Mouse (Mus musculus) stomach, postnatal 0 days (tissue): ENCODE measurements at regions not wholly inside any gene's neighbourhood (a gene's known extent, or its start where the extent isn't known, plus 50 kb on each side); places are given as distances from the start of the nearest gene placed in this dataset.
A peak's percentile ranks its signal among the peaks of the same experiment; 100 is the strongest.

Experiments
- ATAC-seq: fragments of 200-750 bp; cut with Nextera tagmentation; 2 replicates; pipeline ENCODE4 v1.8.0; 2017; ENCODE audit not compliant: low FRiP score, low TSS enrichment
- DNase-seq: peaks from one replicate; pipeline ENCODE4 v3.0.0-alpha.2; 2016; ENCODE audit warnings: low spot score
- H3K27ac ChIP-seq: fragments of 300-500 bp; sonication (generic); replicated peaks from 2 replicates; pipeline ENCODE4 v1.5.1; 2014; ENCODE audit warnings: mild to moderate bottlenecking, control low read depth
- H3K27me3 ChIP-seq: fragments of 300-500 bp; sonication (generic); 2 replicates; pipeline ENCODE4 v1.6.1; 2014; ENCODE audit warnings: low read length; ENCODE audit not compliant: control insufficient read depth, insufficient read depth
- H3K36me3 ChIP-seq: fragments of 300-500 bp; sonication (generic); 2 replicates; pipeline ENCODE4 v1.6.1; 2014; ENCODE audit warnings: low read length, mixed read lengths; ENCODE audit not compliant: control insufficient read depth, insufficient read depth
- H3K4me1 ChIP-seq: fragments of 300-500 bp; sonication (generic); replicated peaks from 2 replicates; pipeline ENCODE4 v1.6.1; 2014; ENCODE audit warnings: antibody characterized with exemption; ENCODE audit not compliant: control insufficient read depth, insufficient read depth
- H3K4me2 ChIP-seq: fragments of 300-500 bp; sonication (generic); replicated peaks from 2 replicates; pipeline ENCODE4 v1.6.1; 2014; ENCODE audit warnings: low read depth, mild to moderate bottlenecking, control low read depth, moderate library complexity
- H3K4me3 ChIP-seq: fragments of 300-500 bp; sonication (generic); 2 replicates; pipeline ENCODE4 v1.5.1; 2014; ENCODE audit warnings: low read depth, low read length, control low read depth
- H3K9ac ChIP-seq: fragments of 300-500 bp; sonication (generic); 2 replicates; pipeline ENCODE4 v1.6.1; 2014; ENCODE audit warnings: mild to moderate bottlenecking, low read length, control low read depth, mixed read lengths
- H3K9me3 ChIP-seq: fragments of 300-500 bp; sonication (generic); 2 replicates; pipeline ENCODE4 v1.6.1; 2016; ENCODE audit warnings: low read length; ENCODE audit not compliant: control insufficient read depth
- CTCF ChIP-seq: IDR thresholded peaks from 2 replicates; pipeline ENCODE4 v1.5.1; 2016; ENCODE audit warnings: antibody characterized with exemption, low read depth, mild to moderate bottlenecking, moderate library complexity
- EP300 ChIP-seq: optimal IDR thresholded peaks from 2 replicates; pipeline ENCODE3; 2016; ENCODE audit warnings: antibody characterized with exemption
- WGBS: fragments of 180-500 bp; shearing (Covaris S2); extraction: QIAGEN DNeasy Blood & Tissue Kit; methylation state at CpG from one replicate; pipeline ENCODE4 v1.1.7; 2014; 5-methylcytosine and 5-hydroxymethylcytosine counted together

GRCm38 (mm10) chr2:116976951-116977503 lies 98.5 kb downstream of the Tmco5 start:
- Histone ChIP-seq H3K27me3 (no peaks in the 10 kb centered on the region), H3K27ac (peak overlapping the region; percentile 93), H3K4me1 (0 out of 2 replicates have a peak, but pooled peaks cover 4% of the 10 kb centered on the region), H3K9ac (no peak overlapping the region), H3K9me3 (no peaks in the 10 kb centered on the region), H3K36me3 (no peaks in the 10 kb centered on the region), H3K4me2 (no peak overlapping the region), H3K4me3 (no peak overlapping the region)
- ATAC-seq (no peak), DNase-seq (peak; percentile 23)
- WGBS, result 10% methylated on average over 9 of the region's 9 CpGs
- TF ChIP-seq EP300 (no peak), CTCF (no peak)

GRCm38 (mm10) chr2:116977771-116978600 lies 99.5 kb downstream of the Tmco5 start:
- ATAC-seq (no peak), DNase-seq (no peak)
- Histone ChIP-seq H3K36me3 (no peaks in the 10 kb centered on the region), H3K27ac (no peak overlapping the region), H3K9ac (no peak overlapping the region), H3K27me3 (no peaks in the 10 kb centered on the region), H3K4me3 (no peak overlapping the region), H3K9me3 (no peaks in the 10 kb centered on the region), H3K4me2 (no peak overlapping the region), H3K4me1 (0 out of 2 replicates have a peak, but pooled peaks cover 4% of the 10 kb centered on the region)
- no peak for TF ChIP-seq EP300
- no peak for TF ChIP-seq CTCF
- WGBS, result 72% methylated on average over 10 of the region's 10 CpGs

- WGBS, result 82% methylated on average over 4 of the region's 4 CpGs
- H3K27ac ChIP-seq, result no peak overlapping the region
- H3K9me3 ChIP-seq, result no peaks in the 10 kb centered on the region
- H3K27me3 ChIP-seq, result no peaks in the 10 kb centered on the region
- TF ChIP-seq EP300 (no peak), CTCF (no peak)
- no peak for ATAC-seq
- H3K4me1 ChIP-seq, result 0 out of 2 replicates have a peak, but pooled peaks cover 4% of the 10 kb centered on the region
- H3K36me3 ChIP-seq, result no peaks in the 10 kb centered on the region
- no peak overlapping the region for H3K4me3 ChIP-seq
- H3K9ac ChIP-seq, result no peak overlapping the region
- no peak for DNase-seq
- H3K4me2 ChIP-seq, result no peak overlapping the region
Measured at GRCm38 (mm10) chr2:116978809-116979208, 100.3 kb downstream of the Tmco5 start.

GRCm38 (mm10) chr2:116979561-116980391 lies 101.3 kb downstream of the Tmco5 start:
- TF ChIP-seq EP300, result no peak
- Histone ChIP-seq H3K4me1 (0 out of 2 replicates have a peak, but pooled peaks cover 4% of the 10 kb centered on the region), H3K4me2 (no peak overlapping the region), H3K27ac (peak overlapping the region; percentile 46), H3K27me3 (no peaks in the 10 kb centered on the region), H3K4me3 (no peak overlapping the region), H3K36me3 (no peaks in the 10 kb centered on the region), H3K9ac (no peak overlapping the region), H3K9me3 (no peaks in the 10 kb centered on the region)
- DNase-seq, result peak; percentile 34
- ATAC-seq, result no peak
- 16% methylated on average over 10 of the region's 10 CpGs for WGBS

- 55% methylated on average over 5 of the region's 5 CpGs for WGBS
- no peaks in the 10 kb centered on the region for H3K27me3 ChIP-seq
- ATAC-seq (no peak), DNase-seq (no peak)
- H3K36me3 ChIP-seq, result no peaks in the 10 kb centered on the region
- no peak overlapping the region for H3K9ac ChIP-seq
- H3K27ac ChIP-seq, result no peak overlapping the region
- no peak overlapping the region for H3K4me3 ChIP-seq
- H3K4me2 ChIP-seq, result no peak overlapping the region
- TF ChIP-seq EP300 (no peak), CTCF (no peak)
- H3K4me1 ChIP-seq, result 0 out of 2 replicates have a peak, but pooled peaks cover 4% of the 10 kb centered on the region
- no peaks in the 10 kb centered on the region for H3K9me3 ChIP-seq
Measured at GRCm38 (mm10) chr2:116980692-116981091, 102.2 kb downstream of the Tmco5 start.
